Mouse (Mus musculus): Measurements from ENCODE around the gene Prom1. TPM values are rescaled to one million over a fixed set of nuclear protein-coding genes. Genes with fewer than 3 reads are reported as not detected.

Prom1 gene
- polyA plus RNA-seq, 1 experiment from 2014 or later = 23.0 TPM

DNA sequence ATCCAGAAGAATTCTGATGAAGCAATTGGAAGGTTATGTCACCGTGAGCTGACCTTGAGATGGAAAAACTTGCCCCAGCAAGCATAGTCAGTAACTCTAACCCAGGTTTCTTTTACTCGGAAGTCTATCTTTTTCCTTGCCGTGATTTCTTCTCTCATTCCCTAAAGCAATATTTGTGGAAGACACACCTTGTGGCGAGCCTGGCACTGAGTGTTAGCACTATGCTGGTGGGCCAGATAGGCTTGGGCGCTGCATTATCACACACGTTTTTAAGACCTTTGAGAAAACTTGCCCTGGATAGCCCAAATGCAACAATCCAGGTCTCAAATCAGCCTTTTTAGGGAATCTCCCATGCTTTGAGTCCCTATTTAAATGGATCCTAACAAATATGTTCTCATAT lies 127.7 kb downstream of the Prom1 start:
- DNase-seq (ENCODE audit: low spot score) = no peak
- Histone ChIP-seq H3K9me3 (ENCODE audit: control insufficient read depth, low read length) (no peaks in the 10 kb centered on the region), H3K27me3 (replicated peaks; ENCODE audit: control insufficient read depth, insufficient read depth, low read length) (no peaks in the 10 kb centered on the region), H3K27ac (ENCODE audit: low read depth, low read length) (no peak overlapping the region), H3K4me2 (no peak overlapping the region), H3K4me3 (ENCODE audit: low read depth, low read length) (no peak overlapping the region), H3K4me1 (replicated peaks; ENCODE audit: control insufficient read depth, insufficient read depth, low read length) (no peaks in the 10 kb centered on the region), H3K9ac (ENCODE audit: low read depth, low read length) (no peak overlapping the region), H3K36me3 (ENCODE audit: control insufficient read depth, insufficient read depth, low read length) (no peaks in the 10 kb centered on the region)
- 77% methylated on average over 6 of the region's 6 CpGs for WGBS
- ATAC-seq (replicated peaks; ENCODE audit: low FRiP score) = no peak

GRCm38 (mm10) chr5:43971156-43971555 lies 130.7 kb downstream of the Prom1 start:
- Histone ChIP-seq H3K9me3 (ENCODE audit: control insufficient read depth, low read length) (no peaks in the 10 kb centered on the region), H3K9ac (ENCODE audit: low read depth, low read length) (no peak overlapping the region), H3K4me1 (replicated peaks; ENCODE audit: control insufficient read depth, insufficient read depth, low read length) (no peaks in the 10 kb centered on the region), H3K27ac (ENCODE audit: low read depth, low read length) (no peak overlapping the region), H3K4me2 (no peak overlapping the region), H3K27me3 (replicated peaks; ENCODE audit: control insufficient read depth, insufficient read depth, low read length) (no peaks in the 10 kb centered on the region), H3K36me3 (ENCODE audit: control insufficient read depth, insufficient read depth, low read length) (no peaks in the 10 kb centered on the region), H3K4me3 (ENCODE audit: low read depth, low read length) (no peak overlapping the region)
- DNase-seq (ENCODE audit: low spot score) = no peak
- 35% methylated on average over 2 of the region's 2 CpGs for WGBS
- no peak for ATAC-seq (replicated peaks; ENCODE audit: low FRiP score)

GRCm38 (mm10) chr5:43970532-43970931 lies 131.3 kb downstream of the Prom1 start:
- H3K9ac ChIP-seq (ENCODE audit: low read depth, low read length) = no peak overlapping the region
- DNase-seq (ENCODE audit: low spot score) (no peak), ATAC-seq (replicated peaks; ENCODE audit: low FRiP score) (no peak)
- no peak overlapping the region for H3K4me3 ChIP-seq (ENCODE audit: low read depth, low read length)
- H3K4me2 ChIP-seq = no peak overlapping the region
- no peaks in the 10 kb centered on the region for H3K9me3 ChIP-seq (ENCODE audit: control insufficient read depth, low read length)
- WGBS = 59% methylated on average over 2 of the region's 2 CpGs
- no peak overlapping the region for H3K27ac ChIP-seq (ENCODE audit: low read depth, low read length)
- no peaks in the 10 kb centered on the region for H3K27me3 ChIP-seq (replicated peaks; ENCODE audit: control insufficient read depth, insufficient read depth, low read length)
- H3K36me3 ChIP-seq (ENCODE audit: control insufficient read depth, insufficient read depth, low read length) = no peaks in the 10 kb centered on the region
- H3K4me1 ChIP-seq (replicated peaks; ENCODE audit: control insufficient read depth, insufficient read depth, low read length) = no peaks in the 10 kb centered on the region

GRCm38 (mm10) chr5:43968634-43969033 lies 133.2 kb downstream of the Prom1 start:
- H3K4me1 ChIP-seq (replicated peaks; ENCODE audit: control insufficient read depth, insufficient read depth, low read length) = no peaks in the 10 kb centered on the region
- no peaks in the 10 kb centered on the region for H3K36me3 ChIP-seq (ENCODE audit: control insufficient read depth, insufficient read depth, low read length)
- DNase-seq (ENCODE audit: low spot score) (no peak), ATAC-seq (replicated peaks; ENCODE audit: low FRiP score) (no peak)
- 73% methylated on average over 2 of the region's 2 CpGs for whole genome bisulfite sequencing
- no peaks in the 10 kb centered on the region for H3K27me3 ChIP-seq (replicated peaks; ENCODE audit: control insufficient read depth, insufficient read depth, low read length)
- H3K4me2 ChIP-seq = no peak overlapping the region
- no peak overlapping the region for H3K4me3 ChIP-seq (ENCODE audit: low read depth, low read length)
- H3K9ac ChIP-seq (ENCODE audit: low read depth, low read length) = no peak overlapping the region
- H3K9me3 ChIP-seq (ENCODE audit: control insufficient read depth, low read length) = no peaks in the 10 kb centered on the region
- H3K27ac ChIP-seq (ENCODE audit: low read depth, low read length) = no peak overlapping the region

GRCm38 (mm10) chr5:43961056-43961455 lies 140.8 kb downstream of the Prom1 start:
- Histone ChIP-seq H3K36me3 (ENCODE audit: control insufficient read depth, insufficient read depth, low read length) (no peaks in the 10 kb centered on the region), H3K9me3 (ENCODE audit: control insufficient read depth, low read length) (no peaks in the 10 kb centered on the region), H3K9ac (ENCODE audit: low read depth, low read length) (no peak overlapping the region), H3K4me1 (replicated peaks; ENCODE audit: control insufficient read depth, insufficient read depth, low read length) (no peaks in the 10 kb centered on the region), H3K4me2 (no peak overlapping the region), H3K27me3 (replicated peaks; ENCODE audit: control insufficient read depth, insufficient read depth, low read length) (no peaks in the 10 kb centered on the region), H3K27ac (ENCODE audit: low read depth, low read length) (no peak overlapping the region), H3K4me3 (ENCODE audit: low read depth, low read length) (no peak overlapping the region)
- DNase-seq (ENCODE audit: low spot score) (no peak), ATAC-seq (replicated peaks; ENCODE audit: low FRiP score) (no peak)
- WGBS = 83% methylated on average over 3 of the region's 3 CpGs

- WGBS = 80% methylated on average over 3 of the region's 3 CpGs
- no peak overlapping the region for H3K27ac ChIP-seq (ENCODE audit: low read depth, low read length)
- no peak for ATAC-seq (replicated peaks; ENCODE audit: low FRiP score)
Observed at GRCm38 (mm10) chr5:43959884-43960440, 141.9 kb downstream of the Prom1 start.

DNA sequence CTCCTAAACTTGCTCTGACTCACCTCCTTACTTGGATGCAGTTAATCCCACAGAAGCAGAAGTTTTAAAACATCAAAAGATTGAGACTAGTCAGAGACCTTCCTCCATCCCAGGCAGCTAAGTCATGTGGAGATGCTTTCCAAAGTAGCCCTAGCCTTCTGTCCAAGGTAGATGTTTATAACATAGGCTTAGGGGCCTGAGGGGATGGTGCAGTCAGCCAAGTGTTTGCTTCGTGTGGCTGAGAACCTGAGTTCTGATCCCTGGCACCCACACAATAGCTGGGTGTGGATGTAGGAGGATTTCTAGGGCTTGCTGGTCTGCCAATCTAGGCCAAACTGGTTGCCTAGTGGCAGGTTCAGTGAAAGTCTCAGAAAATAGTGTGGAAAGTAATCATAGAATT lies 148.6 kb downstream of the Prom1 start:
- ATAC-seq (replicated peaks; ENCODE audit: low FRiP score) (no peak), DNase-seq (ENCODE audit: low spot score) (no peak)
- Histone ChIP-seq H3K27me3 (replicated peaks; ENCODE audit: control insufficient read depth, insufficient read depth, low read length) (no peaks in the 10 kb centered on the region), H3K9ac (ENCODE audit: low read depth, low read length) (no peak overlapping the region), H3K4me2 (no peak overlapping the region), H3K9me3 (ENCODE audit: control insufficient read depth, low read length) (no peaks in the 10 kb centered on the region), H3K4me1 (replicated peaks; ENCODE audit: control insufficient read depth, insufficient read depth, low read length) (peaks cover under 1% of the 10 kb centered on the region; the same call in 1 of the 2 replicates), H3K4me3 (ENCODE audit: low read depth, low read length) (no peak overlapping the region), H3K27ac (ENCODE audit: low read depth, low read length) (no peak overlapping the region), H3K36me3 (ENCODE audit: control insufficient read depth, insufficient read depth, low read length) (no peaks in the 10 kb centered on the region)
- WGBS = 86% methylated on average over 1 of the region's 1 CpGs

More at GRCm38 (mm10) chr5:43959884-43960440, 141.9 kb downstream of the Prom1 start:
- Histone ChIP-seq H3K4me2 (no peak overlapping the region), H3K4me1 (replicated peaks; ENCODE audit: control insufficient read depth, insufficient read depth, low read length) (no peaks in the 10 kb centered on the region), H3K9me3 (ENCODE audit: control insufficient read depth, low read length) (no peaks in the 10 kb centered on the region), H3K36me3 (ENCODE audit: control insufficient read depth, insufficient read depth, low read length) (no peaks in the 10 kb centered on the region), H3K4me3 (ENCODE audit: low read depth, low read length) (no peak overlapping the region), H3K27me3 (replicated peaks; ENCODE audit: control insufficient read depth, insufficient read depth, low read length) (no peaks in the 10 kb centered on the region), H3K9ac (ENCODE audit: low read depth, low read length) (no peak overlapping the region)
- no peak for DNase-seq (ENCODE audit: low spot score)

GRCm38 (mm10) chr5:43948748-43949275 lies 153.0 kb downstream of the Prom1 start:
- H3K36me3 ChIP-seq (ENCODE audit: control insufficient read depth, insufficient read depth, low read length) = no peaks in the 10 kb centered on the region
- no peak overlapping the region for H3K9ac ChIP-seq (ENCODE audit: low read depth, low read length)
- no peak overlapping the region for H3K27ac ChIP-seq (ENCODE audit: low read depth, low read length)
- ATAC-seq (replicated peaks; ENCODE audit: low FRiP score) = 0 out of 2 replicates have a peak, but pooled peaks have one; percentile 33
- WGBS = 6% methylated on average over 8 of the region's 8 CpGs
- DNase-seq (ENCODE audit: low spot score) = peak; percentile 49
- H3K4me2 ChIP-seq = peak overlapping the region; percentile 76
- H3K9me3 ChIP-seq (ENCODE audit: control insufficient read depth, low read length) = no peaks in the 10 kb centered on the region
- peaks cover 9% of the 10 kb centered on the region for H3K4me1 ChIP-seq (replicated peaks; ENCODE audit: control insufficient read depth, insufficient read depth, low read length)
- no peaks in the 10 kb centered on the region for H3K27me3 ChIP-seq (replicated peaks; ENCODE audit: control insufficient read depth, insufficient read depth, low read length)
- no peak overlapping the region for H3K4me3 ChIP-seq (ENCODE audit: low read depth, low read length)

GRCm38 (mm10) chr5:43948111-43948743 lies 153.6 kb downstream of the Prom1 start:
- DNase-seq (ENCODE audit: low spot score) = peak; percentile 67
- Histone ChIP-seq H3K4me3 (ENCODE audit: low read depth, low read length) (peak overlapping the region; percentile 43), H3K27ac (ENCODE audit: low read depth, low read length) (no peak overlapping the region; the same call in 1 of the 2 replicates), H3K9ac (ENCODE audit: low read depth, low read length) (peak overlapping the region; percentile 40; the same call in 1 of the 2 replicates), H3K27me3 (replicated peaks; ENCODE audit: control insufficient read depth, insufficient read depth, low read length) (no peaks in the 10 kb centered on the region), H3K4me1 (replicated peaks; ENCODE audit: control insufficient read depth, insufficient read depth, low read length) (peaks cover 9% of the 10 kb centered on the region), H3K9me3 (ENCODE audit: control insufficient read depth, low read length) (no peaks in the 10 kb centered on the region), H3K4me2 (peak overlapping the region; percentile 76), H3K36me3 (ENCODE audit: control insufficient read depth, insufficient read depth, low read length) (no peaks in the 10 kb centered on the region)
- 2% methylated on average over 27 of the region's 27 CpGs for WGBS
- peak; percentile 94 for ATAC-seq (replicated peaks; ENCODE audit: low FRiP score)

Measured in liver, embryonic 11.5 days (tissue).